Comparison of ENCODE assay signal across 12 mouse cellular contexts in the genomic region with DNA sequence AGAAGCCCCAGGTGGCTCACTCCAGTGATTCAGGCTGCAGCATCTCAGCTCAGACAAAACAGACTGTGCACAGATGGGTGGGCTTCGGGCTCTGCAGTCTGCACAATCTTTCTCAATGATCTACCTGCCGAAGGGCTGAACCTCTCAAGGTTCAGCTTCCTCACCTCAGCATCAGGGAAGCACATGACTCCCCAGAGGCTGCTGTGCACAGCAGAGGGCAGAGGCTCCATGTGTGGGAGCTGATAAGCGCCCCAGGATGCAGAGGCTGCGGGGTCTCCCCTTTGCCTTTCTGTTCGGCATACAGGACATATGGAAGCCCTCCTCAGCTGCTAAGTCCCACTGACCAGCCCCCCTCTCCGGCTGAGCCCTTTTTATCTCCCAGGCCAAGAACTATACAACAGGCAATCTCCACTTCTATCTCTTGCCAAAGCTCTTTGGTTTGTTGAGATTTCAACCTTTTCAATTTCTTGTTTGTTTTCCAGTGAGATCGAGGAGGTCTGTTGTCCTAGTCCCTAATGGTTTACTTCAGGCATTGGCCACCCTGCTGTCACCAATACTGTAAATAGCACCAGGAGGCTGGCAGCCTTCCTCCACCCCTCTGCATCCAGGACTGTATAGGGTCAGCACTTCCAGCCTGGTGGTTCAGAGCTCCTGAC. TPM values are rescaled to one million over a fixed set of nuclear protein-coding genes. Genes with fewer than 3 reads are reported as not detected.
A peak's percentile ranks its signal among the peaks of the same experiment; 100 is the strongest.
DNase-seq lines count a peak whose midpoint lies in the region; ATAC-seq and TF ChIP-seq lines count a peak whose summit lies in the region.
"Not testable (repeated sequence)": the region's sequence is repeated elsewhere in the genome, so short reads cannot be mapped to it uniquely, and the experiment has no call there.
"Had no signal": no experiment of that assay in that cellular context is flagged by ENCODE, and none has a peak within 500 bp of the region (broad histone marks: within the 10 kb centered on the region; RNA-seq: fewer than 3 reads in every experiment).

A gene (plus strand): TSS at position 606 of the 656 bp plus-strand sequence.

- ATAC-seq in forebrain, embryonic 12.5 days (ENCODE audit: low FRiP score); heart, embryonic 12.5 days (ENCODE audit: insufficient number of reproducible peaks, low FRiP score); hindbrain, embryonic 13.5 days (ENCODE audit: low FRiP score); kidney, embryonic 14.5 days (ENCODE audit: low FRiP score, low TSS enrichment); limb, embryonic 15.5 days (ENCODE audit: insufficient number of reproducible peaks, low FRiP score, low TSS enrichment, low read depth); midbrain, embryonic 11.5 days (ENCODE audit: low FRiP score); neural tube, embryonic 14.5 days (ENCODE audit: low read depth): not testable (repeated sequence)

- H3K9me3 ChIP-seq in E14TG2a.4 (ENCODE audit: low read length); forebrain, embryonic 12.5 days; heart, embryonic 12.5 days (replicated peaks); hindbrain, embryonic 13.5 days; kidney, embryonic 14.5 days (ENCODE audit: control insufficient read depth, low read length); limb, embryonic 15.5 days; midbrain, embryonic 11.5 days (ENCODE audit: control insufficient read depth, low read length); neural tube, embryonic 14.5 days (ENCODE audit: control insufficient read depth, low read length): not testable (repeated sequence)

- not testable (repeated sequence) for TF ChIP-seq CTCF in E14TG2a.4 (conservative IDR thresholded peaks at IDR 0.05; ENCODE audit: low read length)

- H3K9ac ChIP-seq in forebrain, embryonic 12.5 days; kidney, embryonic 14.5 days (ENCODE audit: low read depth, low read length); limb, embryonic 15.5 days; midbrain, embryonic 11.5 days (ENCODE audit: low read length); neural tube, embryonic 14.5 days (replicated peaks; ENCODE audit: low read depth, low read length): not testable (repeated sequence)
- H3K9ac ChIP-seq in heart, embryonic 12.5 days: peak within 1 kb of the TSS; percentile 20; the same call in 1 of the 2 replicates
- H3K9ac ChIP-seq in hindbrain, embryonic 13.5 days: peak within 1 kb of the TSS; percentile 49; the same call in 1 of the 2 replicates

- DNase-seq in midbrain, embryonic 11.5 days (ENCODE audit: low spot score, missing footprints): not testable (repeated sequence)

- H3K4me2 ChIP-seq in forebrain, embryonic 12.5 days: peak within 1 kb of the TSS; percentile 21
- H3K4me2 ChIP-seq in heart, embryonic 12.5 days: peak within 1 kb of the TSS; percentile 58
- peak within 1 kb of the TSS; percentile 48 for H3K4me2 ChIP-seq in hindbrain, embryonic 13.5 days
- H3K4me2 ChIP-seq in kidney, embryonic 14.5 days (replicated peaks; ENCODE audit: low read depth, low read length): peak within 1 kb of the TSS; percentile 41
- peak within 1 kb of the TSS; percentile 41 for H3K4me2 ChIP-seq in limb, embryonic 15.5 days
- H3K4me2 ChIP-seq in midbrain, embryonic 11.5 days: peak within 1 kb of the TSS; percentile 5
- H3K4me2 ChIP-seq in neural tube, embryonic 14.5 days (ENCODE audit: low read depth, low read length): peak within 1 kb of the TSS; percentile 37

- H3K4me3 ChIP-seq in E14TG2a.4 (replicated peaks; ENCODE audit: low read length): peak within 1 kb of the TSS; percentile 74
- H3K4me3 ChIP-seq in forebrain, embryonic 12.5 days (replicated peaks); midbrain, embryonic 11.5 days (ENCODE audit: low read depth, low read length); neural tube, embryonic 14.5 days (ENCODE audit: low read depth, low read length): not testable (repeated sequence)
- H3K4me3 ChIP-seq in heart, embryonic 12.5 days: peak within 1 kb of the TSS; percentile 24
- peak within 1 kb of the TSS; percentile 21; the same call in 1 of the 2 replicates for H3K4me3 ChIP-seq in hindbrain, embryonic 13.5 days
- peak within 1 kb of the TSS; percentile 17 for H3K4me3 ChIP-seq in kidney, embryonic 14.5 days (ENCODE audit: low read length)
- H3K4me3 ChIP-seq in limb, embryonic 15.5 days: peak within 1 kb of the TSS; percentile 22; the same call in 1 of the 2 replicates

- WGBS in forebrain, embryonic 12.5 days: 48% methylated on average over 7 of the region's 7 CpGs
- 15% methylated on average over 7 of the region's 7 CpGs for WGBS in heart, embryonic 12.5 days
- 36% methylated on average over 7 of the region's 7 CpGs for WGBS in hindbrain, embryonic 13.5 days
- WGBS in kidney, embryonic 14.5 days: 36% methylated on average over 7 of the region's 7 CpGs
- WGBS in limb, embryonic 15.5 days: 29% methylated on average over 7 of the region's 7 CpGs
- 24% methylated on average over 7 of the region's 7 CpGs for WGBS in midbrain, embryonic 11.5 days
- WGBS in neural tube, embryonic 14.5 days: 34% methylated on average over 7 of the region's 7 CpGs

- not testable (repeated sequence) for H3K27ac ChIP-seq in forebrain, embryonic 12.5 days; heart, embryonic 12.5 days (ENCODE audit: poor library complexity, severe bottlenecking); hindbrain, embryonic 13.5 days; kidney, embryonic 14.5 days (ENCODE audit: low read depth, low read length); limb, embryonic 15.5 days; midbrain, embryonic 11.5 days (ENCODE audit: low read depth, low read length); neural tube, embryonic 14.5 days (ENCODE audit: low read depth, low read length)

- not testable (repeated sequence) for H3K36me3 ChIP-seq in E14TG2a.4 (ENCODE audit: insufficient read depth, low read length); forebrain, embryonic 12.5 days (replicated peaks); heart, embryonic 12.5 days; hindbrain, embryonic 13.5 days; kidney, embryonic 14.5 days (ENCODE audit: control insufficient read depth, insufficient read depth, low read length); limb, embryonic 15.5 days; midbrain, embryonic 11.5 days (ENCODE audit: control insufficient read depth, insufficient read depth, low read length); neural tube, embryonic 14.5 days (ENCODE audit: control insufficient read depth, insufficient read depth, low read length)

- peaks cover 30% of the 10 kb centered on the region for H3K27me3 ChIP-seq in E14TG2a.4 (ENCODE audit: insufficient read depth, low read length)
- peaks cover 41% of the 10 kb centered on the region for H3K27me3 ChIP-seq in forebrain, embryonic 12.5 days
- H3K27me3 ChIP-seq in heart, embryonic 12.5 days (replicated peaks): peaks cover 25% of the 10 kb centered on the region
- peaks cover 47% of the 10 kb centered on the region for H3K27me3 ChIP-seq in hindbrain, embryonic 13.5 days
- peaks cover 26% of the 10 kb centered on the region for H3K27me3 ChIP-seq in kidney, embryonic 14.5 days (ENCODE audit: control insufficient read depth, insufficient read depth, low read length)
- peaks cover 36% of the 10 kb centered on the region for H3K27me3 ChIP-seq in limb, embryonic 15.5 days
- peaks cover 22% of the 10 kb centered on the region for H3K27me3 ChIP-seq in midbrain, embryonic 11.5 days (ENCODE audit: control insufficient read depth, insufficient read depth, low read length)
- peaks cover 13% of the 10 kb centered on the region for H3K27me3 ChIP-seq in neural tube, embryonic 14.5 days (ENCODE audit: control insufficient read depth, insufficient read depth, low read length)

- H3K4me1 ChIP-seq in E14TG2a.4 (replicated peaks; ENCODE audit: low read depth, low read length): peaks cover 44% of the 10 kb centered on the region
- peaks cover 14% of the 10 kb centered on the region for H3K4me1 ChIP-seq in forebrain, embryonic 12.5 days
- H3K4me1 ChIP-seq in heart, embryonic 12.5 days (replicated peaks): peaks cover 16% of the 10 kb centered on the region; the same call in 1 of the 2 replicates
- H3K4me1 ChIP-seq in hindbrain, embryonic 13.5 days (replicated peaks): peaks cover 16% of the 10 kb centered on the region
- H3K4me1 ChIP-seq in kidney, embryonic 14.5 days (ENCODE audit: control insufficient read depth, insufficient read depth, low read length); limb, embryonic 15.5 days; midbrain, embryonic 11.5 days (ENCODE audit: control insufficient read depth, insufficient read depth, low read length); neural tube, embryonic 14.5 days (ENCODE audit: control insufficient read depth, insufficient read depth, low read length): not testable (repeated sequence)

RNA-seq across cellular contexts. Expression of the gene that starts here (rescaled TPM):
- polyA plus RNA-seq in forebrain, embryonic 12.5 days (2016; fragmentation: Nextera tagmentation; extraction: Ambion mirVana): not detected in 2 replicates
- polyA plus RNA-seq in heart, embryonic 12.5 days (2016; fragmentation: Nextera tagmentation; extraction: Ambion mirVana): 0.32 and 0.42 TPM in 2 replicates
- not detected in 2 replicates for polyA plus RNA-seq in hindbrain, embryonic 13.5 days (2015; fragmentation: Nextera tagmentation; extraction: Ambion mirVana)
- polyA plus RNA-seq in kidney, embryonic 14.5 days (2014; fragmentation: Nextera tagmentation; extraction: Ambion mirVana): not detected in 2 replicates
- 0.96 TPM in 2 replicates for polyA plus RNA-seq in limb, embryonic 15.5 days (2015; fragmentation: Nextera tagmentation; extraction: Ambion mirVana)
- polyA plus RNA-seq in midbrain, embryonic 11.5 days (2014; fragmentation: Nextera tagmentation; extraction: Ambion mirVana): not detected in 2 replicates
- not detected in 2 replicates for polyA plus RNA-seq in neural tube, embryonic 14.5 days (2014; fragmentation: Nextera tagmentation; extraction: Ambion mirVana)
- polyA plus RNA-seq: erythroblast, embryonic 14.5 days; kidney, adult 2 months; liver, postnatal 0 days; Patski had no signal

Comparison
In these comparisons a context has a peak if more than half of its experiments do, and no peak if none do; other contexts are left out.
1. H3K4me2 ChIP-seq: peak in every context shown above with its lines; median percentile 58 in heart, embryonic 12.5 days; 48 in hindbrain, embryonic 13.5 days; 41 in kidney, embryonic 14.5 days; 41 in limb, embryonic 15.5 days; 37 in neural tube, embryonic 14.5 days; 21 in forebrain, embryonic 12.5 days; 5 in midbrain, embryonic 11.5 days.